Mouse (Mus musculus) G1E (cell line): Measurements from ENCODE around the gene Trmt61a.

Source experiments
- CTCF ChIP-seq: IDR thresholded peaks from 2 replicates; pipeline ENCODE4 v1.5.1; 2012; ENCODE audit warnings: low read depth, low read length, inconsistent platforms, mixed read lengths
- POLR2AphosphoS5 ChIP-seq: IDR thresholded peaks from 2 replicates; pipeline ENCODE4 v1.6.1; 2012; ENCODE audit warnings: low read depth, low read length, inconsistent platforms; ENCODE audit not compliant: insufficient replicate concordance

- no peak for TF ChIP-seq CTCF
- no peak for TF ChIP-seq POLR2AphosphoS5
These were observed 484 bp upstream of the Trmt61a start for GRCm38 (mm10) chr12:111677421-111677820.
